Mouse (Mus musculus) spleen, adult 2 months (tissue): ENCODE measurements around the gene Efna5.

Experiments used
- CTCF ChIP-seq: fragments of 200-500 bp; IDR thresholded peaks from 2 replicates; pipeline ENCODE4 v1.5.1; 2011; ENCODE audit warnings: mild to moderate bottlenecking, inconsistent platforms; ENCODE audit not compliant: insufficient read depth, insufficient read length, insufficient replicate concordance; ENCODE audit errors: extremely low read depth
- POLR2A ChIP-seq: fragments of 200-500 bp; IDR thresholded peaks from 2 replicates; pipeline ENCODE4 v1.6.1; 2011; ENCODE audit warnings: low read depth, low read length, inconsistent platforms

- TF ChIP-seq CTCF (no peak), POLR2A (no peak)
Observed at GRCm38 (mm10) chr17:62776710-62777109, 104.4 kb downstream of the Efna5 start.
